ENCODE assay signal across 8 mouse cellular contexts in the genomic region with DNA sequence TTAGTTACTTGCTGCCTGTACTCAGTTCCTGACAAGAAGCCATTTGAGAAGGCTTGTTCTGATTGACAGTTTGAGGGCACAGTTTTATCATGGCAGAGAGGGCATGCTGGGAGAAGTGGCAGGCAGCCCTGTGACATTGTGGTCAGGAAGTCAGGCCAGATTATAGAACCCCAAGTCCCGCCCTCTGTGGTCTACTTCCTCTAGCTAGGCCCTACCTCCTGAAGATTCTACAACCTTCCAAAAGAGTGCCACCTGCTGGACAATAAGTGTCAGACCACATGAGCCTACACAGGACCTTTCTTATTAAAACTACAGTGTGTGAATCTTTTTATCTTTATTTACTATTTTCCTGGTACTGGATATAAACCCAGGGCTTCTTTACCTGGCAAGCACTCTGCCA. TPM values are rescaled to one million over a fixed set of nuclear protein-coding genes. Genes with fewer than 3 reads are reported as not detected.
A peak's percentile ranks its signal among the peaks of the same experiment; 100 is the strongest.
DNase-seq lines count a peak whose midpoint lies in the region; ATAC-seq and TF ChIP-seq lines count a peak whose summit lies in the region.

No protein-coding gene starts in this region.

- TF ChIP-seq CTCF in heart, adult 2 months (IDR thresholded peaks at IDR 0.05): peak; percentile 73
- TF ChIP-seq CTCF in MEL (IDR thresholded peaks at IDR 0.05 in 2 of 3, conservative IDR thresholded peaks at IDR 0.05 in 1 of 3; ENCODE audit: control insufficient read depth in 1 of 3, insufficient read depth in 1 of 3, low read depth in 2 of 3, low read length in 3 of 3, poor library complexity in 1 of 3, severe bottlenecking in 1 of 3): peak in 1 of 3 experiments; percentile 18; a peak in 1 of 6 replicates
- TF ChIP-seq CTCF in lung, embryonic 14.5 days (IDR thresholded peaks at IDR 0.05; ENCODE audit: low read depth): peak; percentile 66
- TF ChIP-seq CTCF in testis, adult 2 months (IDR thresholded peaks at IDR 0.05; ENCODE audit: control insufficient read depth, insufficient read depth, insufficient replicate concordance, low read depth, low read length): peak; percentile 17; the same call in 1 of the 2 replicates

- no peak overlapping the region for H3K27ac ChIP-seq in heart, adult 2 months
- no peak overlapping the region for H3K27ac ChIP-seq in MEL (ENCODE audit: control insufficient read depth, low read depth, low read length)
- no peak overlapping the region for H3K27ac ChIP-seq in lung, embryonic 14.5 days (ENCODE audit: low read depth)
- no peak overlapping the region for H3K27ac ChIP-seq in testis, adult 2 months (ENCODE audit: control insufficient read depth, insufficient read depth, low read depth, low read length)

- H3K4me2 ChIP-seq in lung, embryonic 14.5 days: no peak overlapping the region

- TF ChIP-seq EP300 in heart, adult 2 months (IDR thresholded peaks at IDR 0.05; ENCODE audit: insufficient read depth, low read depth, low read length): no peak
- TF ChIP-seq EP300 in MEL (IDR thresholded peaks at IDR 0.05; ENCODE audit: low read depth in 1 of 2, low read length in 2 of 2): no peak

- no peaks in the 10 kb centered on the region for H3K27me3 ChIP-seq in heart, adult 2 months (ENCODE audit: control insufficient read depth, insufficient read depth, low read length)
- no peaks in the 10 kb centered on the region for H3K27me3 ChIP-seq in MEL (ENCODE audit: control insufficient read depth in 1 of 2, insufficient read depth in 2 of 2, low read length in 2 of 2)
- H3K27me3 ChIP-seq in lung, embryonic 14.5 days (ENCODE audit: insufficient read depth, low read length): no peaks in the 10 kb centered on the region
- no peaks in the 10 kb centered on the region for H3K27me3 ChIP-seq in testis, adult 2 months (ENCODE audit: control insufficient read depth, insufficient read depth, low read length)

- DNase-seq in heart, adult 2 months: no peak
- DNase-seq in heart, postnatal 25 days (ENCODE audit: low spot score): no peak
- peak; percentile 20 for DNase-seq in MEL (ENCODE audit: low read depth, low spot score)
- peak; percentile 70 to 71 for DNase-seq in cerebellum, postnatal 10 days
- DNase-seq in kidney, adult 11 months: peak; percentile 48
- peak; percentile 78 for DNase-seq in lung, embryonic 14.5 days
- no peak for DNase-seq in frontal cortex, postnatal 10 days (ENCODE audit: low spot score in 2 of 2)

- no peak for TF ChIP-seq POLR2A in heart, adult 2 months (IDR thresholded peaks at IDR 0.05; ENCODE audit: insufficient read depth, low read depth, low read length)
- TF ChIP-seq POLR2A in MEL (IDR thresholded peaks at IDR 0.05; ENCODE audit: control insufficient read depth in 1 of 2, insufficient read depth in 1 of 2, low read depth in 1 of 2, low read length in 2 of 2, poor library complexity in 1 of 2): no peak
- TF ChIP-seq POLR2A in testis, adult 2 months (IDR thresholded peaks at IDR 0.05; ENCODE audit: control insufficient read depth, low read depth, low read length): no peak

- H3K4me1 ChIP-seq in heart, adult 2 months (ENCODE audit: control insufficient read depth, insufficient read depth, low read length): peaks cover 1% of the 10 kb centered on the region; the same call in 1 of the 2 replicates
- H3K4me1 ChIP-seq in MEL (ENCODE audit: control insufficient read depth in 1 of 2, insufficient read depth in 2 of 2, low read length in 2 of 2): no peaks in the 10 kb centered on the region
- H3K4me1 ChIP-seq in lung, embryonic 14.5 days (ENCODE audit: insufficient read depth): no peaks in the 10 kb centered on the region
- H3K4me1 ChIP-seq in testis, adult 2 months (ENCODE audit: control insufficient read depth, insufficient read depth, low read length): no peaks in the 10 kb centered on the region; the same call in 1 of the 2 replicates

- H3K9me3 ChIP-seq in MEL (replicated peaks; ENCODE audit: insufficient read depth, low read length): no peaks in the 10 kb centered on the region
- H3K9me3 ChIP-seq in lung, embryonic 14.5 days (ENCODE audit: low read depth, low read length): no peaks in the 10 kb centered on the region

- TF ChIP-seq RAD21 in MEL (IDR thresholded peaks at IDR 0.05; ENCODE audit: low read depth, low read length): no peak; the same call in 1 of the 2 replicates

- no peaks in the 10 kb centered on the region for H3K36me3 ChIP-seq in heart, adult 2 months (ENCODE audit: control insufficient read depth, insufficient read depth, low read length)
- no peaks in the 10 kb centered on the region for H3K36me3 ChIP-seq in MEL (ENCODE audit: control insufficient read depth in 1 of 2, insufficient read depth in 2 of 2, low read length in 2 of 2)
- peaks cover 44% of the 10 kb centered on the region for H3K36me3 ChIP-seq in lung, embryonic 14.5 days (ENCODE audit: insufficient read depth)
- no peaks in the 10 kb centered on the region for H3K36me3 ChIP-seq in testis, adult 2 months (ENCODE audit: control insufficient read depth, insufficient read depth, low read length)

- peak; percentile 78; the same call in 1 of the 2 replicates for ATAC-seq in lung, embryonic 14.5 days (ENCODE audit: insufficient read depth)

- WGBS in heart, adult 2 months: 54% methylated on average over 1 of the region's 1 CpGs
- WGBS in lung, embryonic 14.5 days: 72% methylated on average over 1 of the region's 1 CpGs

- H3K4me3 ChIP-seq in heart, adult 2 months: no peak overlapping the region
- no peak overlapping the region for H3K4me3 ChIP-seq in MEL (ENCODE audit: control insufficient read depth in 1 of 2, insufficient read depth in 1 of 2, low read depth in 2 of 2, low read length in 2 of 2)
- no peak overlapping the region for H3K4me3 ChIP-seq in lung, embryonic 14.5 days (ENCODE audit: low read depth, low read length)
- H3K4me3 ChIP-seq in testis, adult 2 months (ENCODE audit: control insufficient read depth, low read depth, low read length): no peak overlapping the region

- intact Hi-C loops in heart, adult 2 months (cut with DNase I): loop anchor here (5.0 to 10.0 kb wide), 2 partner anchors 208 to 270 kb away; no protein-coding TSS in a partner anchor
- intact Hi-C loops in heart, postnatal 25 days (cut with DNase I): loop anchor here (2.0 to 10.0 kb wide), 2 partner anchors 210 to 270 kb away; no protein-coding TSS in a partner anchor

- H3K9ac ChIP-seq in heart, adult 2 months (ENCODE audit: low read depth, low read length): no peak overlapping the region
- H3K9ac ChIP-seq in MEL (ENCODE audit: control insufficient read depth, low read depth, low read length, poor library complexity, severe bottlenecking): no peak overlapping the region
- no peak overlapping the region for H3K9ac ChIP-seq in lung, embryonic 14.5 days

- no peaks in the 10 kb centered on the region for H3K79me2 ChIP-seq in heart, adult 2 months (replicated peaks; ENCODE audit: control insufficient read depth, insufficient read depth, low read length)
- no peaks in the 10 kb centered on the region for H3K79me2 ChIP-seq in MEL (ENCODE audit: control insufficient read depth, insufficient read depth, low read length, poor library complexity)

TF ChIP-seq in MEL, 35 proteins besides CTCF, POLR2A, EP300 and RAD21:
- TF ChIP-seq MAZ (IDR thresholded peaks at IDR 0.05; ENCODE audit: low read depth, low read length): no peak
- no peak for TF ChIP-seq E2F4 (IDR thresholded peaks at IDR 0.05; ENCODE audit: borderline replicate concordance, low read depth, low read length)
- no peak for TF ChIP-seq POLR2AphosphoS2 (IDR thresholded peaks at IDR 0.05; ENCODE audit: low read length)
- TF ChIP-seq SIN3A (IDR thresholded peaks at IDR 0.05; ENCODE audit: low read length): no peak
- peak; percentile 26 for TF ChIP-seq SMC3 (IDR thresholded peaks at IDR 0.05; ENCODE audit: low read depth, low read length)
- no peak for TF ChIP-seq USF2 (IDR thresholded peaks at IDR 0.05; ENCODE audit: borderline replicate concordance in 1 of 2, insufficient read depth in 1 of 2, low read depth in 1 of 2, low read length in 2 of 2)
TF ChIP-seq in MEL: peak in this region for 1.

RNA-seq across cellular contexts. Expression of a gene that starts 28.9 kb away (rescaled TPM):
- total RNA-seq in heart, adult 2 months (2021): 1 to 10 TPM; 1.4 to 2.2 TPM
- 1.3 and 1.7 TPM in 2 replicates for polyA plus RNA-seq in heart, adult 2 months (2012; rRNA removed)
- total RNA-seq in heart, postnatal 25 days (2021): 1 to 10 TPM; 2.3 to 2.5 TPM
- not detected in 2 replicates for total RNA-seq in MEL (2012; rRNA removed)
- polyA plus RNA-seq in MEL (2012; ENCODE audit: insufficient read depth in 1 of 2, insufficient read length in 2 of 2, low read depth in 1 of 2, low replicate concordance in 2 of 2, missing spikeins in 1 of 2): not detected
- polyA plus RNA-seq in lung, embryonic 14.5 days (2014; fragmentation: Nextera tagmentation; extraction: Ambion mirVana): 12.0 and 12.1 TPM in 2 replicates
- 2.2 TPM in 2 replicates for polyA plus RNA-seq in testis, adult 2 months (2012; rRNA removed)

Comparison
In these comparisons a context has a peak if more than half of its experiments do, and no peak if none do; other contexts are left out.
1. DNase-seq: peak in MEL (single experiment), cerebellum, postnatal 10 days (2 of 2), kidney, adult 11 months (single experiment) and lung, embryonic 14.5 days (single experiment); none in heart, adult 2 months (0 of 2), heart, postnatal 25 days (single experiment) and frontal cortex, postnatal 10 days (0 of 2).